Mouse (Mus musculus) kidney, postnatal 0 days (tissue): ENCODE results near the gene Rdm1. TPM values are rescaled to one million over a fixed set of nuclear protein-coding genes. Genes with fewer than 3 reads are reported as not detected.

Experiments
- ATAC-seq: fragments of 200-750 bp; cut with Nextera tagmentation; replicated peaks from 2 replicates; pipeline ENCODE4 v1.8.0; 2017; ENCODE audit warnings: low read depth, moderate number of reproducible peaks, moderate TSS enrichment, moderate library complexity; ENCODE audit not compliant: low FRiP score
- DNase-seq: peaks from one replicate; pipeline ENCODE4 v3.0.0-alpha.2; 2016; ENCODE audit warnings: low spot score
- H3K27ac ChIP-seq: fragments of 300-500 bp; sonication (generic); 2 replicates; pipeline ENCODE4 v1.5.1; 2014; ENCODE audit warnings: mild to moderate bottlenecking
- H3K27me3 ChIP-seq: fragments of 300-500 bp; sonication (generic); 2 replicates; pipeline ENCODE4 v1.6.1; 2014; ENCODE audit warnings: low read length, mixed read lengths; ENCODE audit not compliant: insufficient read depth
- H3K36me3 ChIP-seq: fragments of 300-500 bp; sonication (generic); 2 replicates; pipeline ENCODE4 v1.6.1; 2014; ENCODE audit warnings: low read length, mixed read lengths; ENCODE audit not compliant: insufficient read depth
- H3K4me1 ChIP-seq: fragments of 300-500 bp; sonication (generic); replicated peaks from 2 replicates; pipeline ENCODE4 v1.6.1; 2014; ENCODE audit warnings: antibody characterized with exemption, low read length, mixed read lengths; ENCODE audit not compliant: insufficient read depth
- H3K4me2 ChIP-seq: fragments of 300-500 bp; sonication (generic); 2 replicates; pipeline ENCODE4 v1.6.1; 2014; ENCODE audit warnings: mild to moderate bottlenecking, low read length, moderate library complexity, mixed read lengths
- H3K4me3 ChIP-seq: fragments of 300-500 bp; sonication (generic); replicated peaks from 2 replicates; pipeline ENCODE4 v1.5.1; 2014; ENCODE audit warnings: low read depth, low read length
- H3K9ac ChIP-seq: fragments of 300-500 bp; sonication (generic); 2 replicates; pipeline ENCODE4 v1.6.1; 2014; ENCODE audit warnings: low read depth, low read length
- H3K9me3 ChIP-seq: fragments of 300-500 bp; sonication (generic); replicated peaks from 2 replicates; pipeline ENCODE4 v1.6.1; 2016; ENCODE audit warnings: low read length, inconsistent platforms, mixed read lengths
- CTCF ChIP-seq: IDR thresholded peaks from 2 replicates; pipeline ENCODE4 v1.5.1; 2016; ENCODE audit warnings: antibody characterized with exemption, low read depth, mild to moderate bottlenecking, moderate library complexity
- WGBS: fragments of 180-500 bp; shearing (Covaris S2); extraction: QIAGEN DNeasy Blood & Tissue Kit; methylation state at CpG from one replicate; pipeline ENCODE4 v1.1.7; 2014; 5-methylcytosine and 5-hydroxymethylcytosine counted together
- polyA plus RNA-seq: library from polyadenylated mRNA; unstranded; fragments of >200 nt; fragmentation: Nextera tagmentation; extraction: Ambion mirVana; gene quantifications from 2 replicates; pipeline ENCODE4 v1.2.1, GENCODE M21; 2015

Gene Rdm1
- polyA plus RNA-seq, 1 experiment from 2014 or later = 37.6 TPM

- Histone ChIP-seq H3K27ac (no peak overlapping the region), H3K4me1 (peaks cover 5% of the 10 kb centered on the region; the same call in 1 of the 2 replicates), H3K9ac (no peak overlapping the region), H3K4me2 (no peak overlapping the region), H3K27me3 (no peaks in the 10 kb centered on the region), H3K9me3 (no peaks in the 10 kb centered on the region), H3K36me3 (no peaks in the 10 kb centered on the region), H3K4me3 (no peak overlapping the region)
- no peak for ATAC-seq
- DNase-seq = no peak
- WGBS = 41% methylated on average over 11 of the region's 11 CpGs
- no peak for TF ChIP-seq CTCF
Observed at GRCm38 (mm10) chr11:101663229-101664027, 36.4 kb downstream of the Rdm1 start.

- no peaks in the 10 kb centered on the region for H3K36me3 ChIP-seq
- peak within 1 kb of the TSS; percentile 43 for H3K4me3 ChIP-seq
- peak within 1 kb of the TSS; percentile 58 for H3K9ac ChIP-seq
- ATAC-seq = peak; percentile 88
- H3K27me3 ChIP-seq = no peaks in the 10 kb centered on the region
- peaks cover 8% of the 10 kb centered on the region; the same call in 1 of the 2 replicates for H3K4me1 ChIP-seq
- peak within 1 kb of the TSS; percentile 78 for H3K4me2 ChIP-seq
- DNase-seq = peak; percentile 95
- WGBS = 7% methylated on average over 34 of the region's 34 CpGs
- TF ChIP-seq CTCF = no peak
- H3K9me3 ChIP-seq = no peaks in the 10 kb centered on the region
- H3K27ac ChIP-seq = peak within 1 kb of the TSS; percentile 47
Observed at GRCm38 (mm10) chr11:101664825-101665635, 38.0 kb downstream of the Rdm1 start, which contains the start of gene Arl4d. TSS of gene Arl4d (plus strand) at chr11:101665541.

GRCm38 (mm10) chr11:101665636-101665992 is 38.6 kb downstream of the Rdm1 start:
- DNase-seq = no peak
- Histone ChIP-seq H3K9me3 (no peaks in the 10 kb centered on the region), H3K4me3 (peak overlapping the region; percentile 43), H3K4me2 (peak overlapping the region; percentile 78), H3K36me3 (no peaks in the 10 kb centered on the region), H3K9ac (peak overlapping the region; percentile 58), H3K27ac (peak overlapping the region; percentile 42), H3K4me1 (peaks cover 8% of the 10 kb centered on the region; the same call in 1 of the 2 replicates), H3K27me3 (no peaks in the 10 kb centered on the region)
- no peak for ATAC-seq
- 1% methylated on average over 24 of the region's 24 CpGs for WGBS
- peak; percentile 15; the same call in 1 of the 2 replicates for TF ChIP-seq CTCF

- H3K4me1 ChIP-seq = peaks cover 8% of the 10 kb centered on the region; the same call in 1 of the 2 replicates
- peak overlapping the region; percentile 22; the same call in 1 of the 2 replicates for H3K27ac ChIP-seq
- H3K27me3 ChIP-seq = no peaks in the 10 kb centered on the region
- H3K9ac ChIP-seq = peak overlapping the region; percentile 10; the same call in 1 of the 2 replicates
- DNase-seq (no peak), ATAC-seq (no peak)
- peak overlapping the region; percentile 13; the same call in 1 of the 2 replicates for H3K4me3 ChIP-seq
- H3K4me2 ChIP-seq = peak overlapping the region; percentile 78
- no peaks in the 10 kb centered on the region for H3K9me3 ChIP-seq
- no peak for TF ChIP-seq CTCF
- 67% methylated on average over 28 of the region's 28 CpGs for WGBS
- no peaks in the 10 kb centered on the region for H3K36me3 ChIP-seq
Observed at GRCm38 (mm10) chr11:101666626-101667345, 39.8 kb downstream of the Rdm1 start.

- ATAC-seq = no peak
- Histone ChIP-seq H3K36me3 (no peaks in the 10 kb centered on the region), H3K27ac (peak overlapping the region; percentile 60), H3K9ac (no peak overlapping the region), H3K4me1 (peaks cover 10% of the 10 kb centered on the region), H3K9me3 (no peaks in the 10 kb centered on the region), H3K27me3 (no peaks in the 10 kb centered on the region), H3K4me2 (peak overlapping the region; percentile 78), H3K4me3 (no peak overlapping the region)
- no peak for DNase-seq
- TF ChIP-seq CTCF = no peak
- 65% methylated on average over 14 of the region's 14 CpGs for WGBS
Observed at GRCm38 (mm10) chr11:101667871-101668532, 41.0 kb downstream of the Rdm1 start.
